Mouse (Mus musculus): Measurements from ENCODE around the gene Bcap31.
"Not testable (repeated sequence)": the region's sequence is repeated elsewhere in the genome, so short reads cannot be mapped to it uniquely, and the experiment has no call there.

Bcap31 gene

DNA sequence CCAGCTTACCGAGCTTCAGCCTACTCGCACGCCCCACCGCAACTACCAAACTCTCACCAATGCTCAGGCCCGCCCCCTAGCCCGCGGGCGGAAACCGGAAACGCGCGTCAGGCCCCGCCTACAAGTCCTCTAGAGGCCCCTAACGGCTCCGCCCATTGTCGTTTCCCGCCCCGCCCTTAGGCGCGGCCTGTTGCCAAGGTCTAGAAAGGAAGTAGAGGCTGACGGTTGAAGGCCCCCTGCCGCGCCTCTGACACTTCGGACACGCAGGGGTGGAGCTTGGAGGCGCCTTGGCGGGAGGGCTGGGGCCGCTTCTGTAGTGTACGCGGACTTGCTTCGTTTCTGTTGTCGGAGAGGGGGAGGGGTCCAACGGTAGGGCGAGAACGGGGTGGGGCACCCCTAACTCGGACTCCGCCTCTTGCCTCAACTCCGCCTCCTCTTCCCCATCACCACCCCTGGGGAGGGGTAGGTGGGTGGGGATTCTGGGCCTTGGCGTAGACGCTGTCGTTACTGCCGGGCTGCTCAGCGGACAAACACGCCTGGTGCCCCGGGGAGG, at the start of gene Bcap31, which contains the start of gene Abcd1:
Gene Bcap31, minus strand, starts transcription at position 67 of the 553 bp plus-strand sequence.
Gene Abcd1, plus strand, starts transcription at position 489 of the 553 bp plus-strand sequence.
- DNase-seq: peak; percentile 85 to 86

DNA sequence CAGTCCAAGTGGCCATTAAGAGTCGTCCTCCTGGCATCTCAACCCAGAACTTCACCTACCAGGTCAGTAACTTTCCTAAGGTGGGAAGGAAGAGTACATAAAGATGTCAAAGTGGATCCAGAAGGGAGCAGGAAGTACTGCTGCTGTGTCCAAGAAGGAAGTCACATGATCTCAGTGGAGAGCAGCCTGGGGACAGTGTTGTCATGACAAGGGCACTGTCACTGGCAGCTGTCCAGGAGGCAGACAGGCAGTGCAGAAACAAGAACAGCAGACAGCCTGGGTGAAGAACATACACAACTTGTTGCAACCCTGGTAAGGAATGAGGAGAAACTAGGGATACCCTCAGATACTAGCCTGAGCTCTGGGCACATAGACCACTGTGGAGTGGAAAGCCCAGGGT, 49.3 kb upstream of the Bcap31 start:
- no peak for DNase-seq

DNA sequence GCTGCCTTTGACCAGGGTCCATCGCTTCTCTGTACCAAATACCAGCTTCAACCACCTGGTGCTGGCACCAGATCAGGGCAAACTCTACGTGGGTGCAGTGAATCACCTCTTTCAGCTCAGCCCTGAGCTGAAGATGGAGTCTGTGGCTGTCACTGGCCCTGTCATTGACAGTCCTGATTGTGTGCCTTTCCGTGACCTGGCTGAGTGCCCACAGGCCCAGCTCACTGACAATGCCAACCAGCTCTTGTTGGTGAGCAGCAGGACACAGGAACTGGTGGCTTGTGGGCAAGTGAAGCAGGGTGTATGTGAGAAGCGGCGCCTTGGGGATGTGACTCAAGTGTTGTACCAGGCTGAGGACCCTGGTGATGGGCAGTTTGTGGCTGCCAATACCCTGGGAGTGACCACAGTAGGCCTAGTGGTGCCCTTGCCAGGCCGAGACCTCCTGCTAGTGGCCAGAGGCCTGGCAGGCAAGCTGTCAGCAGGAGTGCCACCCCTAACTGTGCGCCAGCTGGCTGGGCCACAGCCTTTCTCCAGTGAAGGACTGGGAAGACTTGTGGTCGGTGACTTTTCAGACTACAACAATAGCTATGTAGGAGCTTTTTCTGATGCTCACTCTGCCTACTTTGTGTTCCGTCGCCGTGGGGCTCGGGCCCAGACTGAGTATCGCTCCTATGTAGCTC, 42.8 kb upstream of the Bcap31 start:
- peak; percentile 67 to 69 for DNase-seq

DNA sequence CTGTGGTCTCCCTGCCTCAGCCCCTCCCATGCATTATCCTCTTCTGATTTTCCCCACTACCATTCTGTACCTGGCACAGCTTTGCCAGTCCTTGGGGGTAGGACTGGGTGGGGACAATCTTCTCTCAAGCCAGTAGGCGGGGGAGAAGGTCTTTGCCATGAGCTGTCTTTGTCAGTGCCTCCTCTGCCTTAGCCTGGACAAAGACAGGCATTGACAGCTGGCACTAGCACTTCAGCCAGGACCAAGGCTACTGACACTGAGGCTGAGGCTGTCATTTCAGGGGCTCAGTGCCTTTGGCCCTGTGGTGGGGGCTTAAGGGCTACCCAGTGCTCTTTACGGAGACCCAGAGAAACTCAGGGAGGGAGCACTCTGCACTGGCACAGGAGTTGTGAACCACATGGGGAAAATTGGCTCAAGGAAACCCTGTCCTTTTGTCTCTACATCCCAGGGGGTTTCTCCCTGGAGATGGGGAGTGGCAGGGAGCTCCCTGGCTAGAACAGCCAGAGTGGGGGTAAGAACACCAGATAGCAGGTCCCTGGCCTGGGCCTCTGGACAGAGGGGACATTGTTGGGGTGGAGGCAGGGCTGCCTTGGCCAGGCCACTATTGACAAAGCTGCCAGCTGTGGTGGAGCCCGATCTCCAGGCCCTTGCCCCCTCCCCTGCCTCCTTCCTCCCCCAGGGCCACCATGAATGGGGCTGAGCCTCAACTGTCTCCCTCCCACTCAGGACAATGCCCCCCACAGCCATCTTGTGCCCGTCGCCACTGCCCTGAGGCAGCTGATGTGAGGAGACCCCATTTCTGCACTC, 40.6 kb upstream of the Bcap31 start, which contains the start of gene Plxnb3:
Gene Plxnb3, plus strand, starts transcription at position 757 of the 807 bp plus-strand sequence.
- peak in 1 of 2 experiments; percentile 9 for DNase-seq

DNA sequence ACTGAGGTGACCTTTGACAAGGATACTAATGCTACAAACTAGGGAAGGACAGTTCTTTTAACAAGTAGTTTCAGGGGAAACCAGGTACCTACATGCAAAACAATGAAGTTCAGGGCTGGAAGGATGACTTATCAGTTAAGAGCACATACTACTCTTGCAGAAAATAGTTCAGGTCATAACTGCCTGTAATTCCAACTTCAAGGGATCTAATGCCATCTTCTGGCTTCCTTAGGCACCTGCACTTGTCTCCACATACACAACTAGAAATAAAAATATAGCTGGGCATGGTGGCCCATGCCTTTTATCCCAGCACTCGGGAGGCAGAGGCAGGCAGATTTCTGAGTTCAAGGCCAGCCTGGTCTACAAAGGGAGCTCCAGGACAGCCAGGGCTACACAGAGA, 33.0 kb upstream of the Bcap31 start:
- DNase-seq: no peak

DNA sequence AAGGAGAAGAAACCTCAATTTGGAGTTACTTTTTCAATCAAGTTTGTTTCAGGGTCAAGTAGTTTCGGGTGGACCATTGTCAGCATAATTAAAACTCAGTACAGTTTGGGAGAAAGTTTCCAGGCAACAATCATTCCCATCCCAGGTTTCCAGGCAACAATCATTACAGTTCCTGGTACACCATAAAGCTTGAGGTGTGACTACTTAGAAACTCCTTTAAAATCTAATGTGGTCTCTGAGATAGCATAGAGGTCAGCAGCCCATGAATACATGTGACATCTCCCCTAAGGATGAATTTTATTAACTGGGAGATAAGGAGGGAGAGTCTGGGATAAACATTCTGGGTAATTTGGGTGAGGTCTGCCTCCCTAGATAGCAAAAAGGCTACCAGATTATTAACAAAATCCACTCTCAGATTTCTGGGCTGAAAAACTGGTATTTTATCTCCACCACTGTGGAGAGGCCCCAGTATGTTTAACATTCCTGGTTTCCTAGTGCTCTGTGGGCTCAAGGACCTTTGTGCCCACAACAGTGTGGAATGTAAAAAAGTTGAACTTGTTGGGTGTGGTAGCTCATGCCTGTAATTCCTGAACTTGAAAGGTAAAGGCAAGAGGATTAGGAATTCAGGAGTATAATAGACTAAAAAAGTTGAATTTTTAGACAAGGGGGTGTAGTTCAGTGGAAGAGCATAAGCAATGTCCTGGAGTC, 29.0 kb upstream of the Bcap31 start:
- no peak for DNase-seq

DNA sequence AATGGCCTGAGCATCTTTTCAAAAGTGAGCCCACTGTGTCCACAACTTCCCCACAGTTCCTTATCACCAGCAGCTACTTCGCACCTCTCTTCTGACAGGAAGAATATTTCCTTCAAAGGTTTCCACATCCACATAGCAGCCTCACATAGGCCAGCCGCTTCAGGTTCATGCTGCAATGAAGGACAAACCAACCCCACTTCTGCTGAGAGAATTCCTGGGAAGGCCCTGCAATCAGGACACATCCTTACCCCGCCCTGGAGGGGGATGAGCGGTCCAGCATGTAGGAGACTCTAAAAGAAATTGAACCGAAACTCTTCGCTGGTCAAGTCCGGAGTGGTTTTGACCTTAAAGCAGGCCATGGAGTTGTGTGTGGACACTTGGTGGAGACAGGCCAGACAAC, 23.9 kb upstream of the Bcap31 start:
- DNase-seq: not testable (repeated sequence)

DNA sequence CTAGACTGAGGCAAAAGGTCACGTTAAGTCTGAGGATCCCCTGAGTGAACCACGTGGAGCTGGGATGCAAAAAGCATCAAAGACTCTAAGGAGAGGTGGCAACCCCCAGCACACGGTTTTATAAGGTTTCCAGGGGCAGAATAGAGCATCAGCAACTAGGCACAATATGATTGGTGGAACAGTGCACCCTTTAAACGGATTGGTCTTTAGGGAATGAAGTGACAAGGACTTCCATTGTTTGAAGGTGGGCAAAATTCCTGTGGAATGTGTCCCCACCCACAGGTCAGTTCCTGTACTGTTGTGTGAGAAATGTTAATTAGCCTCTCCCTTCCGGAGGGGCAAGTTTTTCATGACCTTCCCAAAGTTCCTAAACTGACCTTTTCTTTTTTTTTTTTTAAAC, 23.2 kb upstream of the Bcap31 start:
- DNase-seq: no peak

DNA sequence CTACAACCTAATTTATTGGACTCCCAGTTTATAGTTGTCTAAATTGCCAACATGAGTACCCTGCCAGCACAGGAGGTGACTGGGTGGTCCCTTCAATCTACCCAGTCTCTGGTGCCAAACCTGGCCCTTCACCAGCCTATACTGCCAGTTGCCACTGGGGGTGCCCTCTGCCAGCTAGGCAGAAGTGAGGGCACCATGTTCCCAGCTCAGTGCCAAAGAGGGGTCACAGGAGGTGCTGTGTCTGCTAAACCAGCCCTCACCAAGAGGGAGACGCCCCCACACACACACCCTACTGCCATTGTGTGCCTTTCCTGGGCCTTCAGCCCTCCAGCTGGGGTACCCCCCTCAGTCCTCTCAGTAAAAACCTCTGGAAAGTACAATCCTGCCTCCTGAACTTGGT, 22.2 kb upstream of the Bcap31 start:
- DNase-seq: no peak

DNA sequence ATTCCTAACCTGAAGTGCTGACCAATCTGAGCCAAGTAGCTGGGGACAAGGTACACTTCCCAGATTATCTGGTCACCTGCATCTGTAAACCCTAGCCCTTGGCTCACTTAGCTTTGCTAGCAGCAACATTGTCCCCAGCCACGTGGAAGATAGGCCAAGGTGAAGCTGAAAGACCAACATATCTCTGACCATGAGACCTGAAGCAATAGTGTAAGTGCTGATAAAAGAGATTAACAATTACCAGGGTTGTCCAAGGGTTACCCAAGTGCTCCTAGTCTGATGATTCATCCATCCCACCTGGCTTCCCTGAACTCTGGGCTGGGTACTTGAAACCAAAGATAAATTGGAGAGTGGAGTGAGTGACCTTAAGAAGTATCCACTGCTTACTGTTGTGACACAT, 14.9 kb upstream of the Bcap31 start:
- DNase-seq: no peak

DNA sequence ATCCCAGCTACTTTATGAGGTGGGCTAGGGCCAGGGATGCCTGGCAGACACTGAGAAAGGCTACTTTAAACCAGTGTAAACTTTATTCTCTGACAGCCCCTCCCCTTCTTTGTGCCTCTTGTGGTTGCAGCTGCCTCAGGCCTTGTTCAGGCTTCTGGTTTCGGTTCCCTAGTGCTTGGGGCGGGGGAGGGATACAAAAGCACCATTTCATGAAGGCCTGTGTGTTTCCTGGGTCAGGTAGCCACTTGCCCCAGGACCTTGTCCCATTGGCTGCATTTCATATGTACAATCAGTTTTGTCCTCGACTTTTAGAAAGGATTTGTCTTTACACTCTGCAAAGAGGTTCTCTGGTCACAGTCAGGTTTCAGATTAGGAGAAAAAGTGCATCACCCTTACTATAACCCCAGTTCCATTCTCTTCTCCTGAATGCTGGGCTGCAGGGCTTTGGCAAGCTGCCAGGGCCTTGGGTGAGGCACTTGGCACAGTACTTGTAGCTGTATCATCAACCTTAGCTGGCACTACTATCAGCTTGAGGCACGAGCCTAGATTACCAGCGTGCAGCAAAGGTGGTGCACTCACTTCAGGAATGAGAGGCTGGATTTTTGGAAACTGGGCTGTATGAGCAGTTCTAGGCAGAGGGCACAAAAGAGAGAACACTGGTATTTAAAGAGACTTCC, 2.8 kb upstream of the Bcap31 start:
- DNase-seq: peak; percentile 34 to 43

DNA sequence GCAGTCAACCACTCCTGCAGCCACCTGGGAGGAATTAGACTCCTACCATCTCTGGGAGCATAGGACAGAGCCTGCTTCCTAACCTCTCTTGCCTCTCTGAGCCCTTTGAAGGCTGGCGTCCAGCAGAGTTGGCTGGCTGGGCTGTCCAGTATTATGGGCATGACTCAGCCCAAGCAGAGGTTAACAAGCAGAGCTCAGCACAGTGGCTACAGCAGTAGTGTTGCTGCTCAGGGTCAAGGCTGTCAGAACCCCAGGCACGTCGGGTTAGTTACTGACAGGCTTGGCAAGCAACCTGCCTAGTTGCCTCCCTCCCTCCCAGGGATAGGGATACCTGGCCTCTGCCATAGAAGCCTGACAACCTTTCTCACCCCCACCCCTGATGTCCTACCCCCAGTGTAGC, 2.3 kb upstream of the Bcap31 start:
- DNase-seq: peak; percentile 8 to 13

DNA sequence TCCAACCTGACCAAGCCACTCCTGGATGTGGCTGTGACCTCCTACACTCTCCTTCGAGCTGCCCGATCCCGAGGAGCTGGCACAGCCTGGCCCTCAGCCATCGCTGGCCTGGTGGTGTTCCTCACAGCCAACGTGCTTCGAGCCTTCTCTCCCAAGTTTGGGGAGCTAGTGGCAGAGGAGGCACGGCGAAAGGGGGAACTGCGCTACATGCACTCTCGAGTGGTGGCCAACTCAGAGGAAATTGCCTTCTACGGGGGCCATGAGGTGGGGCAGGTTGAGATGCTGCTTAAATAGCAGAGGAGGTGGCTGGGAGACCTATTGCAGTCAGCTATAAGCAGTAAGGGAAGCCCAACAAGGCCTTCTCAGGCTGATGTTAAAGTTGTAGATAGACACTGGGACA, 1.7 kb upstream of the Bcap31 start:
- DNase-seq: peak; percentile 25 to 36

DNA sequence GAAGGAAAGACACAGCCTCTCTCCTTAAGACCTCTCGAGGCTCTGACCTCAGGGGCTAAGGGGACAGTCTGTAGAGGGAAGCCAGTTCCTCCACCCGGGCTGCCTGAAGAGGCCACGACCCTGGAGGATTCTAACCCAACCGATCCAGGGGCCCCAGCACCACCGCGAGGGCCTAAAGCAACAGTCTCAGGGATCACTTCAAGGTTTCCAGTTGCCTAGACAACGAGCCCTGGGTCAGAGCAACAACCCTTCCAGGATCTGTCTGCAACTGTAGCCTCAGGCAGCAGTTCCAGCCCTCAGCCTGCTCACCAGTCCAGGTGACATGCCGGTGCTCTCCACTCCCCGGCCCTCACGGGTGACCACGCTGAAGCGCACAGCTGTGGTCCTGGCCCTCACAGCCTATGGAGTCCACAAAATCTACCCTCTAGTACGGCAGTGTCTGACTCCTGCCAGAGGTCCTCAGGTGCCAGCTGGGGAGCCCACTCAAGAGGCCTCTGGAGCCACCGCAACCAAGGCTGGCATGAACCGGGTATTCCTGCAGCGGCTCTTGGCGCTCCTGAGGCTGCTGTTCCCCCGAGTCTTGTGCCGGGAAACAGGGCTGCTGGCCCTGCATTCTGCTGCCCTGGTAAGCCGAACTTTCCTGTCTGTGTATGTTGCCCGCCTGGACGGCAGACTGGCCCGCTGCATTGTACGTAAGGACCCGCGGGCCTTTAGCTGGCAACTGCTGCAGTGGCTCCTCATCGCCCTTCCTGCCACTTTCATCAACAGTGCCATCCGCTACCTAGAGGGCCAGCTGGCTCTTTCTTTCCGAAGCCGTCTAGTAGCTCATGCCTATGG, 952 bp upstream of the Bcap31 start:
- DNase-seq: peak; percentile 21 to 33

DNA sequence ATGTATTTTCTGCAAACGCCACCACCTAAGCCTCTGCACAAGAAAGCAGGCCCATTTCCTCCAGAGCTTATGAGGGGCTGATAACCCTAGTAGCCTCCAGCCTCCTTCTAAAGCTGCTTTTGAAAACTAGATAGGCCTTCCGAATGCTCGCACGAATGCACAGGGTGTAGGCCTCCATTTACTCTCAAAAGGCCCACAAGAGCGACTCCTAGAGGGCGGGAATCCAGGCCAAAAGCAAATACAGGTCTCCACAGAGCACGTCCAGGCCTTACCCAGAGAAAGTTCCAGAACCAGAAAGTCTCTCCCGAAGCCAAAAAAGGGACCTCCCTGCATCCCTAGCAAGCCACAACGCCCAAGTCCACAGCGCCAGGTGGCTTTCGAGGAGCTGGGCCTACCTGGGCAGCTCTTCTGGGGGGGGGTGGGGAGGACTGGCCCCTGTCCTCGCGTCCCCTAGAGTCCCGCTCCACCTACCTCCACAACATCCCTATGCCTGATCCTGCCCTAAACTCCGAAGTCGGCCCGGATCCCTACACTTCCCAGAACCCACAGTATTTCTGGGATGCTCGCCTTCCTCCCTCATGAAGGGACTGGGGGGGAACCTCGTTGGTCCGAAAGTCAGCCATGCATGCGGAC, 383 bp downstream of the Bcap31 start:
- peak; percentile 35 to 42 for DNase-seq

DNA sequence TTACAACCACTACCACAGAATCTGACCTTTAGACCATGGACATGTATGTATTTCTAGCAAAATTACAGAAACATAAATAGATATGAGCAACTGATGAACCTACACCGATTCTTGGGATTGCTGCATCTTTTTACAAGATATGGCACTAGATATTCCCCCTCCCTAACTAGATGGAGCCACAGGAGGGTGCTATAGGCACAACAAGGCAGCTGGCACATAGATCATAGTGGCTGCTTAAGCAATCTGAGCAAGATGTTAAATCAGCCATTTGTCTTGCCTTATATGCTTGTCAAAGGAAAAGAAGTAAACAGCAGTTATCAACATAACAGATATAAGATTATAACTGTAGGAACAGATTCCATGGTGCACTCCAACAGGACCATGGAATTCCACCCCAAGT, 15.5 kb downstream of the Bcap31 start:
- DNase-seq: no peak

DNA sequence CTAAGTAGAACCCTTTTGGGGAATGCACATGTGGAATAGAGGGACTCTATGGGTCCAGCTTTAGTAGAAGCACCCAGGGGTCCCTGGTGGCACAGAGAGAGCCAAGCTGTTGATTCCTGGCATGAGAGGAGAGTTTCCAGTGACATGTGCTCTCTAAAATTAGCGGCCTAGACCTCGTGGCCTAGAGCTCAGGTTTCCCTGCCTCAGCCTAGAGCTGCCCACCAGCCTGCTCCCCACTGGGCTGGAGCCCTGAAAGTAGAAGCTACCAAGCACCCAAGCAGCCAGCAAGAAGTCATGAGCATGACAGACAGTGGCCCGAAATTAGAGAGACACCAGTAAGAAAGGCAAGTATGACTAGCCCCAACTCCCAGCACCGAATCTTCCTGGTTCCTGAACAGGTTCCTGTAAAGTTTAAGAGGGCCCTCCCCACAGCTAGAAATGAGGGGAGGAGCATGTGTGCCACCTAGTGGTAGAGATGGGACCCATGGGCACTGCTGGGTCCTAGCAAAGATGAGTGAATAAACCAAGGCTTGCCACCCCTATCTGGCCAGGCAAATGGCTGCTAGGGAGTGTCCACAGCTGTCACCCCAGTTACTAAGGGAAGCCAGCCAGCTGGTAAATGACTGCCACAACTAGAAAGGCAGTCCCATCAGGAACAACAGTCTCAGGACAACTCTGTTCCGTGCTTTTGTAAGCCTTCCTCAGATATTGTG, 24.9 kb downstream of the Bcap31 start:
- DNase-seq: peak; percentile 66

DNA sequence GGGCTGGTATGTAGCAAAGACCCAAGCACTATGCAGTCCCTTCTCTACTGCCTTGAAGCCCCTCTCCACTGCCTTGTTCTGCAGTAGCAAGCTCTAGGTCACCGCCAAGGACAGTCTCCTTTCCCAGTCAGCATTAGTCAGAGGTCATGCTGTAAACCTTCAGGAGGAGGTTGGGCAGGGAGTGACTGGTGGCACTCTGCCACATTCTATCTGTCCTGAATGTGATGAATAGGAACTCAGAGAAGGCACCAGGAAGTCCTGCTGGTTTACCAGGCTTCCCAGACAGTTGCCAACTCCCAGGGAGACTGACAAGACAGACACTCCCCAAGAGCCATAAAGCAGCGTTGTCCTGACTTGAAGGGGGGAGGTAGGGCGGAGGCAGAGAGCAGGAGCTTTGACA, 30.3 kb downstream of the Bcap31 start:
- peak; percentile 39 to 54 for DNase-seq

DNA sequence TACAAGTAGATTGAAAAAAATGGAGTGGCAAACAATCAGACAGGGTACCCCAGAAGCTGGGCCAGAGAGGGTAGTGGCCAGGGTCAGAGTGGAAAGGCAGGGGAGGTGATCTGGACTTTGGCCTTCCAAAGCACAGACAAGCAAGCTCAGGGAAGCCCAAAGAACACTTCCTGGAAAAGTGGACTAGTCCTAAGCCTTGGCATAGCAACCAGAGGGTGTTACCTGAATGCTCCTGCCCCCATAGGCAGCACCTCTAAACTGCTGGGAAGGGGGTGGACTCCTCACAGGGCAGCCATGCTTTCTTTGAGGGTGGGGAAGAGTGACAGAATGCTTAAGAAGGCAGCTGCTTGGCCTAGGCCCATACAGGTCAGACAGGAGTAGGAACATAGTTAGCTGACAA, 31.0 kb downstream of the Bcap31 start:
- no peak for DNase-seq

DNA sequence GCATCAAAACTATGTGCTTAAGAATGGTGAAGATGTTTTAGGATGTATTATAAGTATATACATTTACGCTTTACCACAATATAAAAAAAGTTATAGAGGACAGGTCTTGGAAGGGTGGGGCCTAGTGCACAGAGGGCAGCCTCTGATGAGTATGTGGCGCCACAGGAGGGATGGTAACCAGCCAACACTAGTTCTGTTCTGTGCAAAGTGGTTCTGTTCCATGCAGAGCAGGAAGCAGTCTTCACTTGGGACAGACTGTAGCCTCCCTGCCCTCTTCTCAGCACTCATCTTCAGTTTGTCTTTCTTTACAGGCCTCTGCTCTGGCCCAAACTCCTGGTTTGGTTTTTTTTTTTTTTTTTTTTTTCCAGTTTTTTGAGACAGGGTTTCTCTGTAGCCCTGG, 31.8 kb downstream of the Bcap31 start:
- DNase-seq: no peak

DNA sequence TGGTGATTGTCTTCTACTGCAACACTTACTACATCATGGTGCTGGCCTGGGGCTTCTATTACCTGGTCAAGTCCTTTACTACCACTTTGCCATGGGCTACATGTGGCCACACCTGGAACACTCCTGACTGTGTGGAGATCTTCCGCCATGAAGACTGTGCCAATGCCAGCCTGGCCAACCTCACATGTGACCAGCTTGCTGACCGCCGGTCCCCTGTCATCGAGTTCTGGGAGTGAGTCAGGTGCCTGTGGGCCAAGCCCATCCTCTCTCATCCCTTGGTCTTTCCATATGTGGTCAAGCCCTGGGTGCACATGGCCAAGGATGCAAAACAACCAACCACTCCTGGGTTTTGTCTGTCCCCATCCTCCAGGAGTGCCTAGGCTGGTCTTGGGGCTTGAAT, 39.3 kb downstream of the Bcap31 start:
- DNase-seq: no peak
